ENCODE assay signal across 8 mouse cellular contexts in the genomic region with DNA sequence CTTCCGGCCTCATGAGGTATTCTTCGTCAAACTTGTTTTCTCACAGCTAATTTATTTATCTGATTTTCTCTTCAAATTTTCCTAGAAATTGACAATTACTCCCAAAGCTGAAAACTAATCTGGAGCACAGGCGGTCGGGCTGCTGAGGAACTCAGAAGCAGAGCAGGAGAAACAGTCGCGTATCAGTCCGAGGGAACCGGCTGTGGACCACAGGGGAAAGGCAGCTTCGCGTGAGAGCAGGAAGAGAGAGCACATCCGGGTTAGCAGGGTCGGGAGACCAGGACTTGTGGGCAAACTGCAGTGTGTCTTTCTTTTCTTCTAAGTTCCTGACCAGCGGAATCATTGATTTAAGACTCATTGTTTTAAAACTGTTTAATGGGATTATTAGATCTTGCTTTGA. TPM values are rescaled to one million over a fixed set of nuclear protein-coding genes. Genes with fewer than 3 reads are reported as not detected.
DNase-seq lines count a peak whose midpoint lies in the region; ATAC-seq lines count a peak whose summit lies in the region.

No protein-coding gene starts in this region.

- no peak for ATAC-seq in heart, embryonic 11.5 days (replicated peaks; ENCODE audit: insufficient number of reproducible peaks, low FRiP score, low TSS enrichment)
- no peak for ATAC-seq in limb, embryonic 12.5 days (ENCODE audit: insufficient number of reproducible peaks, insufficient read depth, low FRiP score, low TSS enrichment, low read depth)

- H3K36me3 ChIP-seq in heart, embryonic 11.5 days (ENCODE audit: control insufficient read depth, insufficient read depth, low read length) = no peaks in the 10 kb centered on the region
- H3K36me3 ChIP-seq in limb, embryonic 12.5 days = no peaks in the 10 kb centered on the region

- intact Hi-C loops in heart, postnatal 25 days (cut with DNase I) = no loop called here

- H3K4me2 ChIP-seq in heart, embryonic 11.5 days = peak overlapping the region; percentile 47
- peak overlapping the region; percentile 1; the same call in 1 of the 2 replicates for H3K4me2 ChIP-seq in limb, embryonic 12.5 days

- H3K27me3 ChIP-seq in heart, embryonic 11.5 days (ENCODE audit: control insufficient read depth, insufficient read depth, low read length) = no peaks in the 10 kb centered on the region
- H3K27me3 ChIP-seq in limb, embryonic 12.5 days = no peaks in the 10 kb centered on the region; the same call in 1 of the 2 replicates

- H3K9ac ChIP-seq in heart, embryonic 11.5 days (ENCODE audit: low read depth, low read length) = no peak overlapping the region
- no peak overlapping the region for H3K9ac ChIP-seq in limb, embryonic 12.5 days (replicated peaks)

- no peaks in the 10 kb centered on the region for H3K9me3 ChIP-seq in heart, embryonic 11.5 days (replicated peaks; ENCODE audit: control insufficient read depth, low read length)
- no peaks in the 10 kb centered on the region for H3K9me3 ChIP-seq in limb, embryonic 12.5 days

- WGBS in heart, embryonic 11.5 days (ENCODE audit: insufficient replicate concordance) = 30% methylated on average over 13 of the region's 13 CpGs
- WGBS in limb, embryonic 12.5 days = 46% methylated on average over 13 of the region's 13 CpGs

- no peak overlapping the region for H3K4me3 ChIP-seq in heart, embryonic 11.5 days (ENCODE audit: low read depth, low read length)
- H3K4me3 ChIP-seq in limb, embryonic 12.5 days (replicated peaks) = no peak overlapping the region

- H3K4me1 ChIP-seq in heart, embryonic 11.5 days (ENCODE audit: control insufficient read depth, insufficient read depth, low read length) = peaks cover 15% of the 10 kb centered on the region
- peaks cover 21% of the 10 kb centered on the region for H3K4me1 ChIP-seq in limb, embryonic 12.5 days (replicated peaks)

- no peak overlapping the region for H3K27ac ChIP-seq in heart, embryonic 11.5 days (ENCODE audit: low read depth, low read length)
- H3K27ac ChIP-seq in limb, embryonic 12.5 days = no peak overlapping the region

- peak; percentile 96 for DNase-seq in heart, adult 11 months
- DNase-seq in heart, postnatal 25 days (ENCODE audit: low spot score) = no peak
- DNase-seq in R1 (ENCODE audit: low read depth, low spot score) = peak; percentile 65
- peak; percentile 20 to 63 for DNase-seq in spleen, postnatal 4 days (ENCODE audit: low spot score in 2 of 2)
- no peak for DNase-seq in right cerebral cortex, adult 2 months (ENCODE audit: low spot score in 2 of 2)
- DNase-seq in cerebellum, postnatal 4 days (ENCODE audit: low spot score in 2 of 2) = no peak

RNA-seq across cellular contexts. Expression of gene Dact1, which starts 32.7 kb away (rescaled TPM):
- 1 to 10 TPM; 5.0 to 5.8 TPM for total RNA-seq in heart, postnatal 25 days (2021)
- 10.7 and 11.1 TPM in 2 replicates for polyA plus RNA-seq in heart, embryonic 11.5 days (2014; fragmentation: Nextera tagmentation; extraction: Ambion mirVana)
- 29.5 and 29.7 TPM in 2 replicates for polyA plus RNA-seq in limb, embryonic 12.5 days (2016; fragmentation: Nextera tagmentation; extraction: Ambion mirVana)

Comparison
In these comparisons a context has a peak if more than half of its experiments do, and no peak if none do; other contexts are left out.
1. DNase-seq: peak in heart, adult 11 months (single experiment), R1 (single experiment) and spleen, postnatal 4 days (2 of 2); none in heart, postnatal 25 days (single experiment), right cerebral cortex, adult 2 months (0 of 2) and cerebellum, postnatal 4 days (0 of 2).